Mouse (Mus musculus): ENCODE results near the gene Scamp5. TPM values are rescaled to one million over a fixed set of nuclear protein-coding genes. Genes with fewer than 3 reads are reported as not detected.

The Scamp5 gene
- polyA plus RNA-seq, 1 experiment from 2014 or later, result 13.7 TPM

DNA sequence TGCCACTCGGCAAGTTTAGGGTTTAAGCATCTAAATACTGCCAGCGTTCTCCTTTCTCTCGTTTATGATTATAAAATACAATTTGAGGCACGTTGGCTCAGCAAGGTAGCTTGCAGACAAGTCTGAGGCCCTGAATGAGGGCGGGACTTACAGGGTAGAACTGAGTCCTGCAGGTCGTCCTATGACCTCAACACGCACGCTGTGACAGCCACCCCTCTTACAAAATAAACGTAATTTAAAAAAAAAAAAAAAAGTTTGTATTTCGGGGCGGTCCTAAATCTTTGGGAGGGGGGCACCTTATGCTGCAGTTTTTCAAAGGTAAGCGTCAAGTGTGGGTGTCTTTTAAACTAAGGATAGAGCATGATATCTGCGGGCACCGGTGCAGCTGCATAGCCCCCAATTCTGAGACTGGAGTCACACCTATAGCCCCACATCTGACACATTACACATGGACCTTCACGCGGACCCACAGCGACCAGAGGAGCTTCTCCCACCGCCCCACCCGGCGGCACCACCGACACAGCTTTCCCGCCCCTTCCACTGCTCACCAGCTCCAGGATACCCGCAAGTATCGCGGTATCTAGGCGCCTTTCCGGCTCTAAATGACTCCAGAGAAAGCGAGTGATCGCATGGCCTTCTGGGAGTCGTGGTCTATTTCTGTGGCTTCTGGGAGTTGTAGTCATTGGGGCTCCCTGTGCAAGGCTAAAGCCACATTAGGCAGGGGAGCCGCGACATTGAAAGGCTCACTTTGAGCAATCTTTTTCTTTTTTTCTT, 28.2 kb downstream of the Scamp5 start, which contains the start of gene Ppcdc:
Ppcdc (minus strand) TSS at position 603 of the 774 bp plus-strand sequence.
- Histone ChIP-seq H3K9ac (ENCODE audit: low read length) (peak within 1 kb of the TSS; percentile 60), H3K36me3 (ENCODE audit: control insufficient read depth, insufficient read depth, low read length) (peaks cover 10% of the 10 kb centered on the region), H3K27me3 (replicated peaks; ENCODE audit: control insufficient read depth, insufficient read depth, low read length) (no peaks in the 10 kb centered on the region), H3K4me1 (replicated peaks; ENCODE audit: control insufficient read depth, insufficient read depth, low read length) (peaks cover 6% of the 10 kb centered on the region), H3K27ac (ENCODE audit: low read depth) (peak within 1 kb of the TSS; percentile 19), H3K9me3 (ENCODE audit: control insufficient read depth, low read length) (no peaks in the 10 kb centered on the region), H3K4me2 (ENCODE audit: low read length) (peak within 1 kb of the TSS; percentile 58), H3K4me3 (ENCODE audit: low read depth, low read length) (peak within 1 kb of the TSS; percentile 46)
- WGBS, result 3% methylated on average over 32 of the region's 32 CpGs
- ATAC-seq (replicated peaks; ENCODE audit: low FRiP score, low TSS enrichment, low read depth) (peak; percentile 93), DNase-seq (ENCODE audit: low spot score) (peak; percentile 89)

DNA sequence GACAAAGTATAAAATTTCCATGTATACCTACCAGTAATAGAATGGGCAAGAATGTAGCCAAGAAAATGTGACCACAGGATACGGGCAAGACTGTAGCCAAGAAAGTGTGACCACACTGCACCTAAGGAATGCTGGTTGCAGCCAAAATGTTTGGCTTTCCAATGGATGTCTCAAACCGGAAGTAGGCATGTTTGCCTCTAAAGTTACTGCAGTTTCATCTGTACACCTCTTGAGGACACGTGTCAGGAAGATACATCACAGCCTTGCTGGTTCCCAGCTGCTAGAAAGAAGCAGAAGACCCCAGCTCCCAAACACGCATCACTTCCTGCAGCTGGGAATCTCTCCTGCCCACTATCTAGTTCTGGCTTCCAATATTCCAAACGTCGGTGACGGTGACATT, 28.8 kb downstream of the Scamp5 start:
- Histone ChIP-seq H3K9ac (ENCODE audit: low read length) (peak overlapping the region; percentile 60), H3K4me2 (ENCODE audit: low read length) (peak overlapping the region; percentile 58), H3K36me3 (ENCODE audit: control insufficient read depth, insufficient read depth, low read length) (peaks cover 9% of the 10 kb centered on the region; the same call in 1 of the 2 replicates), H3K27me3 (replicated peaks; ENCODE audit: control insufficient read depth, insufficient read depth, low read length) (no peaks in the 10 kb centered on the region), H3K27ac (ENCODE audit: low read depth) (peak overlapping the region; percentile 19), H3K9me3 (ENCODE audit: control insufficient read depth, low read length) (no peaks in the 10 kb centered on the region), H3K4me3 (ENCODE audit: low read depth, low read length) (peak overlapping the region; percentile 46), H3K4me1 (replicated peaks; ENCODE audit: control insufficient read depth, insufficient read depth, low read length) (peaks cover 6% of the 10 kb centered on the region)
- DNase-seq (ENCODE audit: low spot score) (peak; percentile 55), ATAC-seq (replicated peaks; ENCODE audit: low FRiP score, low TSS enrichment, low read depth) (peak; percentile 5; the same call in 1 of the 2 replicates)
- WGBS, result 35% methylated on average over 7 of the region's 7 CpGs

DNA sequence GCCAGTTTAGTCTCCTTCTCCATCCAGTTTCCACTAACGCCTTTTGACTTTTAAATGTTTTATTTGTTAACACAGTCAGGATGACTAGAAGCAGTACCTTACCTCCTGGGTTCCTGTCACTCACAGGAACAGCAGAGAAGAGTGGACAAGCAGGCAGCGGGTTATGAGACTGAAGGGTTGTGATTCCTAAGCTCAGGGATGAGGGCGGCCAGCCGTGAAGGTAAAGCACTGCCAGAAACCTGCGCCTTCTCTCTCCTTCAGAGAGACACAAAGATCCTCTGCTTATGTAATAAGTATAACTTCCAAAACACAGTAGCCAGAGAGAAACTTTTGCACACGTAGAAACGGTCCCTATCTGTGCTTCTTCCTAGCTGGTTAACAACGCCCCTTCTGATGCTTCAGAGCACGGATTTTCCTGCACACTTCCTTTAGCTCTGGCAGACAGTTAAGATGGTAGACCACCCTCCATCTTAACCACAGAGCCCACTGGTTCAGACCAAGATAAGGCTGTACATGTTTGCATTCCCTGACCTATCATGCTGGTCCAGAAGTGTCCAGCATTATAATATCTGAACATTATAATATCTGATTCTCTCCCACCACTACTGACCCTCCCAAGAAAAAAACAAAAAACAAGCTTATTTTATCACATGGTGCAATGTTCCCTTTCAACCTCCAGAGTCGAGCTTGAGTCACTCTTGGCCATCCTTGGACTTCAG, 29.8 kb downstream of the Scamp5 start:
- no peak overlapping the region for H3K4me3 ChIP-seq (ENCODE audit: low read depth, low read length)
- no peaks in the 10 kb centered on the region for H3K9me3 ChIP-seq (ENCODE audit: control insufficient read depth, low read length)
- H3K4me2 ChIP-seq (ENCODE audit: low read length), result no peak overlapping the region
- H3K27me3 ChIP-seq (replicated peaks; ENCODE audit: control insufficient read depth, insufficient read depth, low read length), result no peaks in the 10 kb centered on the region
- no peak for ATAC-seq (replicated peaks; ENCODE audit: low FRiP score, low TSS enrichment, low read depth)
- no peak for DNase-seq (ENCODE audit: low spot score)
- peaks cover 11% of the 10 kb centered on the region for H3K4me1 ChIP-seq (replicated peaks; ENCODE audit: control insufficient read depth, insufficient read depth, low read length)
- H3K9ac ChIP-seq (ENCODE audit: low read length), result no peak overlapping the region
- peaks cover 7% of the 10 kb centered on the region; the same call in 1 of the 2 replicates for H3K36me3 ChIP-seq (ENCODE audit: control insufficient read depth, insufficient read depth, low read length)
- H3K27ac ChIP-seq (ENCODE audit: low read depth), result no peak overlapping the region
- WGBS, result 75% methylated on average over 10 of the region's 10 CpGs

DNA sequence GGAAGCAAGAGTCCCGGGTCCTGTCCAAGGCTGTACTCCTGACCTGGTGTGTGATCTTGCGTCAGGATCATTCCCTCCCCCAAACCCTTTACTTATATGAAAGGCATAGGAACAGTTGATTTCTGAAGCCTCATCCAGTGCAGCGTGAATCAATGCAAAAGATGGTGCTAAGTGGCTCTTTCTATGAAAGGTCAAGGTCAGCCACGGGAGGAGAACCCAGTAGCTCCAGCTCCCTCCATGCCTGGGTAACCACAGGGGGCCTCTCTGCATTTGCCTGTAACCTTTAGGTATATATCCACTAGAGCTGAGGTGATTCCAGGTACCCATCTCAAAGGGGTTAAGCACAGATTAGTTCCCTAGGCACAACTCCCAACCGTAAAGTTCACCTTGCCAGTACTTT, 31.7 kb downstream of the Scamp5 start:
- ATAC-seq (replicated peaks; ENCODE audit: low FRiP score, low TSS enrichment, low read depth) (no peak), DNase-seq (ENCODE audit: low spot score) (no peak)
- Histone ChIP-seq H3K4me3 (ENCODE audit: low read depth, low read length) (no peak overlapping the region), H3K4me2 (ENCODE audit: low read length) (no peak overlapping the region), H3K27ac (ENCODE audit: low read depth) (no peak overlapping the region), H3K27me3 (replicated peaks; ENCODE audit: control insufficient read depth, insufficient read depth, low read length) (no peaks in the 10 kb centered on the region), H3K4me1 (replicated peaks; ENCODE audit: control insufficient read depth, insufficient read depth, low read length) (peaks cover 17% of the 10 kb centered on the region), H3K36me3 (ENCODE audit: control insufficient read depth, insufficient read depth, low read length) (no peaks in the 10 kb centered on the region), H3K9ac (ENCODE audit: low read length) (no peak overlapping the region), H3K9me3 (ENCODE audit: control insufficient read depth, low read length) (no peaks in the 10 kb centered on the region)
- WGBS, result 82% methylated on average over 5 of the region's 5 CpGs

DNA sequence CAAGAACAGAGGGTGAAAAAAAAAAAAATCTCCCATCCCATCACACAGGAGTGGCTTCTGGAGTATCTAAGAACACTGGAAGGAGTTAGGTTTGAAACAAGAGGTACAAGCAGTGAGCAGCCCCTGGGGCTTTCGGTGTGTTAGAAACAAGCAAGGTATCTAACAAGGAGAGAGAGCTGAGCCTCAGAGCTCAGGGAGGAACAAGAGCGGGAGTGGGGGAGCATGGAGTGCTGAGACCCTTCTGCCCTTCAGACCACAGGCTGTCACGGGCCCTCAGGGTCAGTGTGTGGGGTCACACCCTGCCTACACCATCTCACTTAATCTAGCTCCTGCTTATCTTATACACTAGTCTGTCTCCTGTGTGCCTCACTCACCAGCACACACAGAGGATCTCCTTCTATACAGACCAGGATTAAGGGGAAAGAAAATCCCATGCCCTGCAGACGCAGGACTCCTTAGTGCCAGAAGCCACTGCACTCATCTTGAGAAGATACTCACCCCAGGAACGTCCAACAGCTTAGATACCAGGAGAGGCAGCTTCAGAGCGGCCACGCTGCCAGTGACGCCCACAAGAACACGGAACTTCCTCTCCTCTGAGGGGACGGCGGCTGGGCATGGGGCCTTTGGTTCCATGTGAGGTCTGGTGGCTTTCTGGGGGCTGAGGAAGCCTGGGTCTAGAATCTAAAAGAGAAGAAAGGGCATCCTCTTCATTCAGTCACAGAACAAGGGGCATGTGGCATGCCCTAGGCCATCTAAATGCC, 33.3 kb downstream of the Scamp5 start:
- Histone ChIP-seq H3K27ac (ENCODE audit: low read depth) (no peak overlapping the region), H3K9ac (ENCODE audit: low read length) (0 out of 2 replicates have a peak overlapping the region, but pooled peaks have one; percentile 7), H3K9me3 (ENCODE audit: control insufficient read depth, low read length) (no peaks in the 10 kb centered on the region), H3K4me3 (ENCODE audit: low read depth, low read length) (no peak overlapping the region), H3K27me3 (replicated peaks; ENCODE audit: control insufficient read depth, insufficient read depth, low read length) (no peaks in the 10 kb centered on the region), H3K4me1 (replicated peaks; ENCODE audit: control insufficient read depth, insufficient read depth, low read length) (peaks cover 17% of the 10 kb centered on the region), H3K4me2 (ENCODE audit: low read length) (no peak overlapping the region), H3K36me3 (ENCODE audit: control insufficient read depth, insufficient read depth, low read length) (no peaks in the 10 kb centered on the region)
- WGBS, result 85% methylated on average over 11 of the region's 11 CpGs
- DNase-seq (ENCODE audit: low spot score) (no peak), ATAC-seq (replicated peaks; ENCODE audit: low FRiP score, low TSS enrichment, low read depth) (no peak)

DNA sequence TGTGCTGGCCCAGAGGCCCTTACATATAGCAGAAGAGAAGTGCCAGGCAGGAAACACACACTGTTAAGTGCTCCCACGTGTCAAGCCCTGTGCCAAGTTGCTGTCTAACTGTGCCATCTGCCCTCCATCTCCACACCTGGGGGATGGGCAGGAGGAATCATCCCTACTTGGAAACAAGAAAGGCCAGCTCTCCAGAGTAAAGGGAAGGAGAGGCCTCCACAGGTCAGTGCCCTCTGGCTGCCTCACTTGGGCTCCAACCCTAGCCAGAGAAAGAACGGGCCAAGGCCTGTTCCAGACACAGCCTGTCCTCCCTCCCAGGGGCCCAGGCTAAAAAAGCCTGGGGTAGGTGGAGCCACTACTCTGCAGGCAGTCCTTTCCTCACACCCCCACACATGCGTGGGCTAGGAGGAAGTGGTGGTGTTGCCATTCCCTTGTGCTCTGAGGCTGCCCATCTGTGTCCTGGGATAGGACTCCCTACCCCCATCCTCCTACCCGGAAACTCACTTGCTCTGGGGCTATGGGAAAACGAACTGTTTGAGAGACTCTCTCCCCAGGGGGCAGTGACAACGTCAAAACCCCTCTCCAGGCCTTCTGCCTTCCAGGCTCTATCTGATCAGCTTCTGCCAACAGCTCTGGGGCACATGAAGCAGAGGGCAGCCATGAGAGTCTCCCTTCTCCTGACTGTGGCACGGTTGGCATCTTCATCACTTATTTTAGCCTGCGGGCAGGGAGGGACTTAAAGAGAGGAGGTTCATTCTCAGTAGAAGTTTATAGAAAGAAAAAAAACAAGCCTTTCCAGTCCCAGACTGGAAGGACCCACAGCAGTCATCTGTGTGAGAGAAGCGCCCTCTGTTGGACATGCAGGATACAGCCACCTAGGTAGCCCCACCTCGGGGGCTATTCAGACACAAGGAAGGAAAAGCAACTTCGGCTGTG, 34.5 kb downstream of the Scamp5 start:
- peak overlapping the region; percentile 73 for H3K27ac ChIP-seq (ENCODE audit: low read depth)
- H3K36me3 ChIP-seq (ENCODE audit: control insufficient read depth, insufficient read depth, low read length), result no peaks in the 10 kb centered on the region
- peaks cover 14% of the 10 kb centered on the region for H3K4me1 ChIP-seq (replicated peaks; ENCODE audit: control insufficient read depth, insufficient read depth, low read length)
- DNase-seq (ENCODE audit: low spot score), result peak; percentile 89
- H3K9me3 ChIP-seq (ENCODE audit: control insufficient read depth, low read length), result no peaks in the 10 kb centered on the region
- ATAC-seq (replicated peaks; ENCODE audit: low FRiP score, low TSS enrichment, low read depth), result peak; percentile 82
- no peak overlapping the region; the same call in 1 of the 2 replicates for H3K4me2 ChIP-seq (ENCODE audit: low read length)
- WGBS, result 10% methylated on average over 11 of the region's 11 CpGs
- H3K27me3 ChIP-seq (replicated peaks; ENCODE audit: control insufficient read depth, insufficient read depth, low read length), result no peaks in the 10 kb centered on the region
- no peak overlapping the region for H3K4me3 ChIP-seq (ENCODE audit: low read depth, low read length)
- H3K9ac ChIP-seq (ENCODE audit: low read length), result 0 out of 2 replicates have a peak overlapping the region, but pooled peaks have one; percentile 11

DNA sequence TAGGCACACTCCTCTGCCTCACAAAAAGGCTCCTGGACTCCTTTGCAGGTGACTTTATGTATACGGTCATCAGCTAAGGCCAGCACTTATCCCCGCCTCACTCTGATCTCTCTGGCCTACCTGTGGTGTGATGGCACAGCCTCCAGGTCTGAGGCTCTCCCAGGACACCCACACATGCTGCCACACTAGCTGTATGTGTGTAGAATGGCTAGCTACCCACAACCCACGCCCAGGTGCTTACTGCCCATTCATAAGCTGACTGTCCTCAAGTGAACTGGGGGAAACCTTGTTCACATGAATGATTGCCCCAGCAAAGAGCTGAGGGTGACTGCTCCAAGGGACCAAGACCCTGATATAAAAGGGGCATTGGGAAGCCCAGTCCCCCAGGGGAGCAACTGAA, 35.4 kb downstream of the Scamp5 start:
- 91% methylated on average over 3 of the region's 3 CpGs for WGBS
- peaks cover 19% of the 10 kb centered on the region for H3K4me1 ChIP-seq (replicated peaks; ENCODE audit: control insufficient read depth, insufficient read depth, low read length)

More for the DNA sequence above, 35.4 kb downstream of the Scamp5 start:
- Histone ChIP-seq H3K9ac (ENCODE audit: low read length) (no peak overlapping the region), H3K4me2 (ENCODE audit: low read length) (no peak overlapping the region), H3K36me3 (ENCODE audit: control insufficient read depth, insufficient read depth, low read length) (no peaks in the 10 kb centered on the region), H3K27ac (ENCODE audit: low read depth) (peak overlapping the region; percentile 73), H3K27me3 (replicated peaks; ENCODE audit: control insufficient read depth, insufficient read depth, low read length) (no peaks in the 10 kb centered on the region), H3K9me3 (ENCODE audit: control insufficient read depth, low read length) (no peaks in the 10 kb centered on the region), H3K4me3 (ENCODE audit: low read depth, low read length) (no peak overlapping the region)
- ATAC-seq (replicated peaks; ENCODE audit: low FRiP score, low TSS enrichment, low read depth), result no peak
- DNase-seq (ENCODE audit: low spot score), result no peak

All from intestine, embryonic 14.5 days (tissue).